Mouse (Mus musculus) C2C12 (cell line): ENCODE data around the gene Enthd1. TPM values are rescaled to one million over a fixed set of nuclear protein-coding genes. Genes with fewer than 3 reads are reported as not detected.

ENCODE experiments used
- H3K27me3 ChIP-seq: one replicate; pipeline ENCODE4 v1.6.1; 2011; ENCODE audit not compliant: control insufficient read depth, insufficient read depth, insufficient read length
- H3K36me3 ChIP-seq: one replicate; pipeline ENCODE4 v1.6.1; 2011; ENCODE audit not compliant: control insufficient read depth, insufficient read depth
- H3K4me3 ChIP-seq: one replicate; pipeline ENCODE4 v1.5.1; 2011; ENCODE audit warnings: mild to moderate bottlenecking, control low read depth; ENCODE audit not compliant: poor library complexity, insufficient read depth, severe bottlenecking
- H3K79me2 ChIP-seq: one replicate; pipeline ENCODE4 v1.6.1; 2011; ENCODE audit not compliant: control insufficient read depth, insufficient read depth
- H3K79me3 ChIP-seq: one replicate; pipeline ENCODE4 v1.6.1; 2011; ENCODE audit warnings: low read depth, control low read depth
- H3ac ChIP-seq: one replicate; pipeline ENCODE3; 2011; ENCODE audit warnings: low read depth; ENCODE audit not compliant: control insufficient read depth, insufficient read length
- CEBPB ChIP-seq: IDR thresholded peaks from one replicate; pipeline ENCODE4 v1.6.1; 2011; ENCODE audit warnings: low read depth, mild to moderate bottlenecking, control low read depth, moderate library complexity
- CTCF ChIP-seq: IDR thresholded peaks from one replicate; pipeline ENCODE4 v1.5.1; 2011; ENCODE audit not compliant: control insufficient read depth, insufficient read depth, insufficient read length
- FOSL1 ChIP-seq: IDR thresholded peaks from one replicate; pipeline ENCODE4 v1.8.0; 2011; ENCODE audit warnings: mild to moderate bottlenecking, low read length; ENCODE audit not compliant: poor library complexity, insufficient read depth, severe bottlenecking
- MAX ChIP-seq: IDR thresholded peaks from one replicate; pipeline ENCODE4 v1.6.1; 2011; ENCODE audit warnings: mild to moderate bottlenecking, control low read depth
- MYOD1 ChIP-seq: IDR thresholded peaks from one replicate; pipeline ENCODE4 v1.6.1; 2011; ENCODE audit warnings: low read depth; ENCODE audit not compliant: control insufficient read depth, insufficient read length
- MYOG ChIP-seq: IDR thresholded peaks from one replicate; pipeline ENCODE4 v1.6.1; 2011; ENCODE audit not compliant: control insufficient read depth, insufficient read length; ENCODE audit errors: extremely low read depth
- USF1 ChIP-seq: IDR thresholded peaks from one replicate; pipeline ENCODE4 v1.6.1; 2011; ENCODE audit warnings: low read depth, mild to moderate bottlenecking, control low read depth, moderate library complexity
- polyA plus RNA-seq: library from polyadenylated mRNA; unstranded; fragments of >200 nt; fragmentation: generic; extraction: Trizol; gene quantifications from one replicate; pipeline ENCODE4 v1.2.1, GENCODE M21; 2012; ENCODE audit warnings: missing spikeins

The Enthd1 gene
- polyA plus RNA-seq, 1 experiment, result 0.02 TPM

GRCm38 (mm10) chr15:80491505-80491904 is 73.5 kb downstream of the Enthd1 start:
- no peak overlapping the region for H3ac ChIP-seq
- H3K36me3 ChIP-seq, result no peaks in the 10 kb centered on the region
- H3K27me3 ChIP-seq, result peaks cover 11% of the 10 kb centered on the region
- H3K79me2 ChIP-seq, result no peaks in the 10 kb centered on the region
- TF ChIP-seq MYOG, result no peak
- no peak for TF ChIP-seq FOSL1
- no peak overlapping the region for H3K4me3 ChIP-seq
- H3K79me3 ChIP-seq, result no peaks in the 10 kb centered on the region

GRCm38 (mm10) chr15:80490151-80490550 is 74.8 kb downstream of the Enthd1 start:
- H3K4me3 ChIP-seq, result no peak overlapping the region
- no peaks in the 10 kb centered on the region for H3K79me3 ChIP-seq
- no peak overlapping the region for H3ac ChIP-seq
- H3K27me3 ChIP-seq, result peaks cover 9% of the 10 kb centered on the region
- no peaks in the 10 kb centered on the region for H3K36me3 ChIP-seq
- TF ChIP-seq FOSL1, result no peak
- TF ChIP-seq MAX, result no peak
- no peak for TF ChIP-seq CTCF
- TF ChIP-seq CEBPB, result no peak
- H3K79me2 ChIP-seq, result no peaks in the 10 kb centered on the region

- TF ChIP-seq MYOG, result no peak
- no peak for TF ChIP-seq FOSL1
- H3K27me3 ChIP-seq, result no peaks in the 10 kb centered on the region
- no peak overlapping the region for H3K4me3 ChIP-seq
- H3K79me3 ChIP-seq, result no peaks in the 10 kb centered on the region
- H3ac ChIP-seq, result no peak overlapping the region
- no peaks in the 10 kb centered on the region for H3K79me2 ChIP-seq
- no peaks in the 10 kb centered on the region for H3K36me3 ChIP-seq
These were observed 76.3 kb downstream of the Enthd1 start for GRCm38 (mm10) chr15:80488658-80489057.

- no peaks in the 10 kb centered on the region for H3K36me3 ChIP-seq
- no peak overlapping the region for H3ac ChIP-seq
- H3K27me3 ChIP-seq, result no peaks in the 10 kb centered on the region
- H3K4me3 ChIP-seq, result no peak overlapping the region
- no peak for TF ChIP-seq CEBPB
- no peak for TF ChIP-seq MAX
- TF ChIP-seq MYOD1, result no peak
- TF ChIP-seq FOSL1, result no peak
- TF ChIP-seq USF1, result no peak
- TF ChIP-seq MYOG, result no peak
- no peak for TF ChIP-seq CTCF
- H3K79me3 ChIP-seq, result no peaks in the 10 kb centered on the region
- H3K79me2 ChIP-seq, result no peaks in the 10 kb centered on the region
These were observed 79.4 kb downstream of the Enthd1 start for GRCm38 (mm10) chr15:80485601-80486000.

- TF ChIP-seq MYOG (no peak), MYOD1 (no peak), FOSL1 (no peak), CEBPB (no peak), CTCF (no peak), USF1 (no peak), MAX (no peak)
These were observed 81.8 kb downstream of the Enthd1 start for GRCm38 (mm10) chr15:80483041-80483705.

GRCm38 (mm10) chr15:80482348-80482747 is 82.6 kb downstream of the Enthd1 start:
- Histone ChIP-seq H3K4me3 (no peak overlapping the region), H3ac (no peak overlapping the region), H3K79me2 (no peaks in the 10 kb centered on the region), H3K79me3 (no peaks in the 10 kb centered on the region), H3K27me3 (no peaks in the 10 kb centered on the region), H3K36me3 (no peaks in the 10 kb centered on the region)
- TF ChIP-seq CEBPB (no peak), USF1 (no peak), CTCF (no peak)

More at GRCm38 (mm10) chr15:80483041-80483705, 81.8 kb downstream of the Enthd1 start:
- Histone ChIP-seq H3K27me3 (no peaks in the 10 kb centered on the region), H3K79me3 (no peaks in the 10 kb centered on the region), H3K36me3 (no peaks in the 10 kb centered on the region), H3K4me3 (no peak overlapping the region), H3K79me2 (no peaks in the 10 kb centered on the region), H3ac (no peak overlapping the region)
